Mouse (Mus musculus) gastrocnemius, adult 2 months (tissue): ENCODE data around the gene Coil. TPM values are rescaled to one million over a fixed set of nuclear protein-coding genes. Genes with fewer than 3 reads are reported as not detected.
A peak's percentile ranks its signal among the peaks of the same experiment; 100 is the strongest.

ENCODE experiments used
- DNase-seq: peaks from one replicate; pipeline ENCODE4 v3.0.0; 2022
- H3K27ac ChIP-seq: fragments of 200-600 bp; 2 replicates; pipeline ENCODE4 v1.8.1; 2022; ENCODE audit warnings: mild to moderate bottlenecking
- H3K4me3 ChIP-seq: fragments of 200-600 bp; 2 replicates; pipeline ENCODE4 v1.8.1; 2022; ENCODE audit warnings: mild to moderate bottlenecking, moderate library complexity
- CTCF ChIP-seq: fragments of 200-600 bp; IDR thresholded peaks from 2 replicates; pipeline ENCODE4 v1.8.1; 2022; ENCODE audit warnings: antibody characterized with exemption, mild to moderate bottlenecking, moderate library complexity
- intact Hi-C: fragments of 180-260 bp; cut with DNase I; formaldehyde crosslinking; loops from one replicate; pipeline ENCODE4 v1.15.1; 2025
- total RNA-seq, 2 experiments: library from RNA; stranded (reverse); gene quantifications; 2 replicates each; pipeline ENCODE4 v1.2.3; 2021

Gene Coil
- total RNA-seq, 2 experiments from 2014 or later, result 3.8 to 4.6 TPM

DNA sequence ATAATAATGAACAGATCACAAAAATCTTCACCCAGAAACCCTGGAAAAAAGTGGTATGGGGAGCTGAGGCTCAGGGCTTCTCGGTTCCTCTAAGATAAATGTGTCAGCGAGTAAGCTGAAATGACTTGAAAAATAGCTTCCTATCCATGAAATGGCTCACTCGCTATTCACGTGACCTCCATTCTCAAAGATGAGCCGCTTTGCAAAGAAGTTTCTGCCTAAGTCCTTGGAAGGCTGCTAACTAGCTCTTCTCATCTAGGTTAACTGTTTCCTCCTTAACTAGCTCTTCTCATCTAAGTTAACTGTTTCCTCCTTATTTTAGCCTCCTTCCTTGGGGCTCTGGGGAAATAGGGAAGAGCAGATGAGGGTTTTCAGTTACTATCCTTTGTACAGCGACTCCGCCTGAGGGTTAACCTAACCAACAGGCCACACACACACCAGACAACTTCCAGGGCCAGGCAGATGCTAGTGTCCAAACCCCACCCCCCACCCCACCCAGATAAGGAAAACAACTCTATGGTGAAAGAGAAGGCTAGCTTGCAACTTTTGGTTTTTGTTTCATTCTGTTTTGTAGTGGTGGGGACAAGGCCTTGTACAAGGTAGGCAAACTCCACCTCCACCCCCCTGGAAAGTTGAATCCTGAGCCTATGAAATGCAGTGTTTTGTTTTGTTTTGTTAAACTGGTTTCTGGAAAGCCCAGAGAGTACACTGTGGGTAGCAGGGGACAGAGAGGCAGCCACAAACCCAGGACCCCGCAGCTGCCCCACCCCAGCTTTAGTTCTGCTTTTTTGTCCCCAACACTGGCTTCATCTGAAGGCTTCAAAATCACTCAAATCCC, 20.0 kb upstream of the Coil start:
- Histone ChIP-seq H3K27ac (peak overlapping the region; percentile 20), H3K4me3 (0 out of 2 replicates have a peak overlapping the region, but pooled peaks have one; percentile 5)
- DNase-seq, result no peak
- TF ChIP-seq CTCF, result no peak
- intact Hi-C loops, result no loop called here

DNA sequence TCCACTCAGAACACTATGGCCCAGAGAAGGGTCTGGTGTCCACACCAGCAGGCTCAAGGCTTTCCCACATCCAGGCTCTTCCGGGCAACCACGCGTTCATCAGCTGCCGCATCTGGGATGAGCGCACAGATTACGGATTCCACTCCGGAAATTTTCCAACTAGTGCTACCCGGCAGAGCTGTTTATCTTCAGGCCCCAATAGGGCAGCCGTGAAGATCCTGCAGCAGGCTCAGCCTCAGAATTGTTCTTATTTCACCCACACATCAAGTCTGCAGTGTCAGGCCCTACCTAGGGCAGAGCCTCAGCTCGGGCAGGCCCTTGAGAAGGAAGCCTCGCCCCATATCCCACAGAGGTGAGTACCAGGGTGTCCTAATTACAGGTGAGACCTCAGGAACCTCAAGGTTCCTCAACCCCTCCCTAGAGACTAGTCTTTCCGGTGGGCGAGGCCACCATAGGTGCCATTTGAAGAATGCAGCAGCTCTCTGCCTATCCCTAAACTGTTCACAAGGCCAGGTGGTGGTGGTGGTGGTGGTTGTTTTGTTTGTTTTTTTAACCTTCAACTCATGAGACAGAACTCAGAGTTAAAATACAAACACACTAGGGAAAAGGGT, 19.3 kb upstream of the Coil start:
- Histone ChIP-seq H3K4me3 (0 out of 2 replicates have a peak overlapping the region, but pooled peaks have one; percentile 5), H3K27ac (peak overlapping the region; percentile 20)
- no peak for TF ChIP-seq CTCF
- intact Hi-C loops, result no loop called here
- DNase-seq, result no peak

DNA sequence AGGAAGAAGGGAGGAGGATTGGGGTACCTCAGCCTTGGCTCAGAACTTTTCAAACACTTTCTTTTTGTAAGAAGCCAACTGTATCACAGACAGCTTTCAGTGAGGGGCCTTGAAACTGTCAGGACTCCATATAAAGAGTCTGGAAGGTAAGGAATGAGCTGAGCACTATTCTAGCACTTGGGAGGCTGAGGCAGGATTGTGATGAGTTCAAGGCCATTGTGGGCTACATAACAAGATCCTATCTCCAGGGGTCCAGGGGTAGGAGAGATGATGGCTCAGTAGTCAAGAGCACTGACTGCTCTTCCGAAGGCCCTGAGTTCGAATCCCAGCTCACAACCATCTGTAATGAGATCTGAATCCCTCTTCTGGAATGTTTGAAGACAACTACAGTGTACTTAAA, 18.5 kb upstream of the Coil start:
- Histone ChIP-seq H3K27ac (no peak overlapping the region), H3K4me3 (no peak overlapping the region)
- no peak for TF ChIP-seq CTCF
- intact Hi-C loops, result no loop called here
- no peak for DNase-seq

DNA sequence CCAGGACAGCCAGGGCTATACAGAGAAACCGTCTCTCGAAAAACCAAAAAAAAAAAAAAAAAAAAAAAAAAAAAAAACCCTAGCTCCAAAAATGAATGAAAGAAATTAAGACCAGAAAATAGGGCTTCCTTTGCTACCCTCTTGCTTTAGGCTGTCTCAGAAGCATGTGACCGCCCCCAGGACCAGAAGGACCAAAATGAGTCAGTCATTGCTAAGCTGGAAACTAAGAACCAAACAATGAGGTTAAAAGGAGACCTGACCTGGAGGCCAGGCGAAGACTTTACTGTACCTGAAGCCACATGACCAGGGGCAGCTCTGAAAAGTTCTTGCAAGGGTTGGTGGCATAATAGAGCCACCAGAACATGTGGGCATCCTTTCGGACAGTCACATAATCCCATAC, 17.9 kb upstream of the Coil start:
- intact Hi-C loops, result no loop called here
- TF ChIP-seq CTCF, result no peak
- Histone ChIP-seq H3K27ac (no peak overlapping the region), H3K4me3 (no peak overlapping the region)
- DNase-seq, result no peak

DNA sequence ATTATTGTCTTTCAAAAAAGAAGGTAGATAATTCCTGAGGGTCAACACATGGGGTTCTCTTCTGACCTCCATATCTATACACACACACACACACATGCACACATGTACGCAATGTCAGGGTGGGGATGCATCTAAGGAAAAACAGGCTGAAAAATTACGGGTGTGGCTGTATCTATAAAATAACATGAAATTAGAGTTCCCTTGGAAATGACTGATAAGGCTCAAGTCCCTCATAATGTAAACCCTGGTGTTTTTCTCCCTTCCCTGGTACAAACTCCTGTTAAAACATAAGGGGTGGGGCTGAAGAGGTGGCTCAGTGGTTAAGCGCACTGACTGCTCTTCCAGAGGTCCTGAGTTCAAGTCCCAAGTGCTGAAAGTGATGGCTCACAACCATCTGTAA, 16.5 kb upstream of the Coil start:
- no peak for TF ChIP-seq CTCF
- intact Hi-C loops, result no loop called here
- DNase-seq, result no peak
- no peak overlapping the region for H3K27ac ChIP-seq
- H3K4me3 ChIP-seq, result no peak overlapping the region

DNA sequence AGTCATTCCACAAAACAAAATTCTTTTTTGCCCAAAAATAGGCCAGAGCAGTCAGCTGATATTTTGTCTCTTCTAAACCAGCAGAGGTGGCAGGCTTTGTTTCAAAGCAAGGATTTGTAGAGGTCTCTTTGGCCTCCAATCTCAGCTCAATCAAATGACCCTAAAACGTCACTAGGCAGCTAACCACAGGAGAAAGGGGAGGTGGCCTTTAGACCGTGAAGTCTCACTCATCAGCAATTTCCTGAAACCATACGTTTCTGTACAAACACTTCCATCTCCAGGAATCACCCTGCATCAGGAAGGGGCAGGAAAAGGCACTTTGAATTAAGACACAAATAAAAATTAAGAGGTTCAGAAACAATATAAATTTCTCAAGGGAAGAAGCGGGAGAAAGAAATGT, 15.2 kb upstream of the Coil start:
- intact Hi-C loops, result loop anchor here (2.0 to 5.0 kb wide), 2 partner anchors 52 to 108 kb away; no protein-coding TSS in a partner anchor
- peak overlapping the region; percentile 78 for H3K4me3 ChIP-seq
- peak overlapping the region; percentile 84 for H3K27ac ChIP-seq
- TF ChIP-seq CTCF, result no peak
- no peak for DNase-seq

DNA sequence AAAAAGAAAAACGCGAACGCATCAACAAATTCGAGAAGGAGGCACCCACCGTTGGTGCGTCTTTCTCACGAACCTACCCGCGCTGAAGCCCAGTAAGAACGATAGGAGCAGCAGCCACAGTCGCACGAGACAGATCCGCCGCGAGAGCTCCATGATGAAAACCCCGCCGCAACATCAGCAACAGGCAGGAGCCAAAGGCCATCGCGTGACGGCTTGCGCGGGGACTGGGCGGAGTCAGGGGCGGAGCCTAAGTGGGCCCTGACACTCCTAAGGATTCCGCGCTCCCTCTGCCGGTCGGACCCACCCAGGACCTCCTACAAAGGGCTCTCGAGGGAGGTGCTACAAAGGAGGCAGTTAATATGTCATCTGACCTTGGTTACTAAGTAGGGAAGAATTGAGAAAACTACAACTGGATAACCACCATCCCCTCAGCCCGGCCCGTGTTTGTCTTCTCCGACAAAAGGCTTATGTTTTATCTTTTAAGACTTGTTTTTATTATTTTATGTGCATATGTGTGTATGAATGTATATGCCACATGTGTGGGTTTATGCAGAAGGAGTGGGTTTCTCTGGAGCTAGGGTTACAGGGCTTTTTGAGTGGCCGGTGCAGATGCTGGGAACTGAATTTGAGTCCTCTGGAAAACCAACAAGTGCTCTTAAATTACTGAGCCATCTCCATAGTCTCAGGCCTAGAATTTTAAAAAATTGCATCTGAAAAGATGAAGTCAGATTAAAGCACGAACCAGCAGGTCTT, 14.7 kb upstream of the Coil start, which contains the start of gene Scpep1:
Scpep1 (minus strand) TSS at position 249 of the 753 bp plus-strand sequence.
- intact Hi-C loops, result loop anchor here (2.0 to 5.0 kb wide), 2 partner anchors 53 to 108 kb away; no protein-coding TSS in a partner anchor
- peak; percentile 90 for TF ChIP-seq CTCF
- peak; percentile 98 for DNase-seq
- Histone ChIP-seq H3K4me3 (peak within 1 kb of the TSS; percentile 78), H3K27ac (peak within 1 kb of the TSS; percentile 84)

DNA sequence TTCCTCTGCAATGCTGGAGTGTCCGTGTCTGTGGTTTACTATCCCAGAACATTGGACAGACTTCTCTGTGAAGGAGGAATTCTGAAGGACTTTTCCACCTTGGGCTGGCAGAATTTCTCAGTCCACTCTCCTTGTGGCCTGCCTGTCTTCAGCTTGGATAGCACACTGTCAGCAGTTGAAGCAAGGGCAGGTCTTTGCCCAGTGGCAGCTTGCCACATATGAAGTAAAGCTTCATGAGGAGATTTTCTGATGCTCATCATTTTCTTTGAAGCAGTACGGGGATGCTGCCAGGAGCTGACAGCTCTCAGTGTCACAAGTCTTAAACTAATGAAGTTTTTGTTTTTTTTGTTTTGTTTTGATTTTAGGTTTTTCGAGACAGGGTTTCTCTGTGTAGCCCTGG, 11.2 kb upstream of the Coil start:
- H3K4me3 ChIP-seq, result no peak overlapping the region
- no peak for TF ChIP-seq CTCF
- H3K27ac ChIP-seq, result no peak overlapping the region
- no peak for DNase-seq
- intact Hi-C loops, result loop anchor here (5.0 kb wide), 1 partner anchor 112 kb away; no protein-coding TSS in a partner anchor

DNA sequence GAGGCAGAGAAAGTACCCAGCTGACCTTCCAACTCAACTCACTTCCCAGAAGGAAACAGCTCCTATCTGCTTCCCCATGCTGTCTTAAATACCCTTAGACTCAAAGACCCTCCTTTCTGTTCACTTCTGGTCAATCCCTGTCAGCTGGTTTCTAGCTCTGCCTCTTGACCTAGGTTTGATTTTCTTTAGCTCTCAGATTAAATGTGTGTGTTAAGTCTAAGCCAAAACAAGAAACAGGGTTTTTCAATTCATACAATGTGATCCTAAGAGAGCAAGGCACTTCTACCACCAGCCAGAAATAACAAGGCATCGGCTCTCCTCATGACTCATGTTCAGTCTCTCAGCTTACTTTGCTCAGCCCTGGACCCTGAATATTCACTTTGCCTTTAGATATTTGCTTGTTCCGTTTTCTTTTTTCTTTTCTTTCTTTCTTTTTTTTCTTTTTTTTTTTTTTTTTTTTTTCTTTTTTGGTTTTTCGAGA, 3.1 kb upstream of the Coil start, which contains the start of gene Elobl:
Elobl (minus strand) TSS at position 51 of the 481 bp plus-strand sequence.
- no peak for DNase-seq
- TF ChIP-seq CTCF, result no peak
- H3K4me3 ChIP-seq, result no peak within 1 kb of the TSS
- intact Hi-C loops, result no loop called here
- no peak within 1 kb of the TSS for H3K27ac ChIP-seq

DNA sequence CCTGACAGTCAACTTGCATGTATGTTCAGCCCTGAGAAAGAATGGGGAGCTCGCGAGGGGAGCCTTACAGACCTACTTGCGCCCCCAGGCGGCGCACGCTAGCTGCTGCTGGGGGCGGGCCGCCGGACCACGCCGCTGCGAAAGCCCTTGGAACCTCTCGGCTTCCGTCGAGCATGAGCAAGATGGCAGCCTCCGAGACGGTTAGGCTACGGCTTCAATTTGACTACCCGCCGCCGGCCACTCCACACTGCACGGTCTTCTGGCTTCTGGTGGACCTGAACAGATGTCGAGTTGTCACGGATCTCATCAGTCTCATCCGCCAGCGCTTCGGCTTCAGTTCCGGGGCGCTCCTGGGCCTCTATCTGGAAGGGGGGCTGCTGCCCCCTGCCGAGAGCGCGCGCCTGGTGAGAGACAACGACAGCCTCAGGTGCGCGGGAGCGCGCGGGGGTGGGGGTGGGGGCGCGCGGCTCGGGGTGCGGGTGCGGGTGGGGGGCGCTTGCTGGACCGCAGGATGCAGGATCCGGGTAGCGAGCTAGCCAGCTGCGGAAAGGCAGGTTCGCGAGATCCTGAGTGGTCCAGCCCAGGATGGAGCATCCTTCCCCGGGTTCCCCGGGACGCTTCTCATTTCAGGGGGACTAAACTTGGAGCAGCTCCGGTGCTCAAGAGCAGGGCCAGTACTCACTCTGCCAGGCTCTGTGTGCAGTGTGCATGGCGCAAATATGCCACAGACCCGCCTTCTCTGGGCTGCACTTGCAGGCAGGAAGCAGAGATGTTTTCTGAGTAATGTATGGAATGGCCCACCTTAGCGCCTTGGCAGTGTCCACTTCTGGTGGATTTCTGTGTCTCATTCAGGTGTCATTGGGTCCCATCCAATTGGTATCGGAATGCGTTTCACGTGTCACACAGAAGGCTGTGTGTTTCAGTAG, 4.0 kb downstream of the Coil start:
- H3K27ac ChIP-seq, result peak overlapping the region; percentile 91
- peak; percentile 95 for DNase-seq
- intact Hi-C loops, result no loop called here
- peak; percentile 93; the same call in 1 of the 2 replicates for TF ChIP-seq CTCF
- H3K4me3 ChIP-seq, result peak overlapping the region; percentile 84

DNA sequence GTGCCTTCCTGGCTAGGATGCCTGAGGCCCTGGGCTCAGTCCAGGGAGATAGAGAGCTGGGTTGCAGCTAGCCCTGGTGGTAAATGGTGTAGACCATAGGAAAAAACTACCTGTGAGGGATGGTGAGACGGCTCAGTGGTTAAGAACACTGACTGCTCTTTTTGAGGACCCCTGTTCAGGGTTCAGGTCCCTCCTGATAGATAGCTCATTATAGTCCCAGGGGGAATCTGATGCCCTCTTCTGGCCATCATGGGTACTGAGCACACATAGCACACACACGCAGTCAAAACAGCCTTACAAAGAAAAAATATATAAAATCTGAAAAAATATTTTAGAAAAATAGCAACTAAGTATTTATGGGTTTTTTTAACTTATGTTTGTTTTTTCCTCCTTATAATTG, 6.3 kb downstream of the Coil start:
- peak; percentile 61 for TF ChIP-seq CTCF
- DNase-seq, result no peak
- no peak overlapping the region for H3K27ac ChIP-seq
- intact Hi-C loops, result no loop called here
- H3K4me3 ChIP-seq, result no peak overlapping the region
